16 mouse cellular contexts compared by ENCODE assay signal in genomic region chr1:23492981-23493380, GRCm38 (mm10).
DNase-seq lines count a peak whose midpoint lies in the region.
"Had no signal": no experiment of that assay in that cellular context is flagged by ENCODE, and none has a peak within 500 bp of the region (broad histone marks: within the 10 kb centered on the region; RNA-seq: fewer than 3 reads in every experiment).

No protein-coding gene starts in this region.

- intact Hi-C loops in heart, postnatal 25 days (cut with DNase I): loop anchor here (10.0 kb wide), 2 partner anchors 328 to 888 kb away; no protein-coding TSS in a partner anchor

- peak; percentile 85 for DNase-seq in heart, adult 11 months
- DNase-seq in heart, postnatal 25 days (ENCODE audit: low spot score): no peak
- DNase-seq in Muller cell, postnatal 12 days (ENCODE audit: inconsistent ontology term): peak; percentile 92
- peak; percentile 17 for DNase-seq in brain, adult 2 months (ENCODE audit: low read depth, low spot score)
- no peak for DNase-seq in cerebellum, adult 9-11 months
- no peak for DNase-seq in urinary bladder, postnatal 36 days (ENCODE audit: low spot score in 2 of 2)
- DNase-seq: adrenal gland, adult 8-10 months; adrenal gland, postnatal 25 days; cerebellum, adult 11 months; cerebellum, adult 2 months; cerebellum, postnatal 10 days; cerebellum, postnatal 36 days; gastrocnemius, postnatal 10 days; heart, adult 18-20 months; heart, postnatal 4 days; kidney, adult 11 months had no signal

Comparison
In these comparisons a context has a peak if more than half of its experiments do, and no peak if none do; other contexts are left out.
1. DNase-seq: peak in heart, adult 11 months (single experiment), Muller cell, postnatal 12 days (single experiment) and brain, adult 2 months (single experiment); none in heart, postnatal 25 days (single experiment), cerebellum, adult 9-11 months (single experiment) and urinary bladder, postnatal 36 days (0 of 2).